ENCODE assay signal across 24 mouse cellular contexts in the genomic region with DNA sequence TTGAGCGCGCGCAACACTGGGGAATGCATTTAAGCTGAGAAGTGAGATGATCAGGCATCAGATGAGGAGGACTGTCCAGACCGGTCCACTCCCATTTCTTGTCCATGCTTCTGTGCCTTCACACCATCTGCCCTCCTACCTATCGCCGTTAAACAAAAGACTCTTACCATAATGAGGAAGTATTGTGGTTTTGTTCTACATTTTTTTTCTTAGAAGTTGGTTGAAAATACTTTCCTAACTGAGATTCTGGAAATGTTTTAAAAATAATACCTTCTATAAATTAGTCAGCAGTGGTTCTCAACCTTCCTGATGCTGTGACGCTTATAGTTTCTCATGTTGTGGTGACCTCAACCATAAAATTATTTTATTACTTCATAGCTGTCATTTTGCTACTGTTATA. TPM values are rescaled to one million over a fixed set of nuclear protein-coding genes. Genes with fewer than 3 reads are reported as not detected.
DNase-seq lines count a peak whose midpoint lies in the region; ATAC-seq lines count a peak whose summit lies in the region.
"Had no signal": no experiment of that assay in that cellular context is flagged by ENCODE, and none has a peak within 500 bp of the region (broad histone marks: within the 10 kb centered on the region; RNA-seq: fewer than 3 reads in every experiment).

No protein-coding gene starts in this region.

- H3K27me3 ChIP-seq in megakaryocyte, embryonic 14.5 days (replicated peaks) = no peaks in the 10 kb centered on the region
- H3K27me3 ChIP-seq: embryonic facial prominence, embryonic 12.5 days; embryonic facial prominence, embryonic 15.5 days; forebrain, embryonic 15.5 days; hindbrain, embryonic 13.5 days had no signal

- no peak for ATAC-seq in megakaryocyte, adult 5-6 weeks (ENCODE audit: poor library complexity, severe bottlenecking)
- peak; percentile 84 to 90 for ATAC-seq in hematopoietic stem cell, adult 5-6 weeks (replicated peaks in 1 of 2; ENCODE audit: insufficient read depth in 1 of 2, low FRiP score in 2 of 2, low TSS enrichment in 1 of 2, low read depth in 1 of 2, poor library complexity in 2 of 2, severe bottlenecking in 2 of 2)
- ATAC-seq: forebrain, embryonic 15.5 days; hindbrain, embryonic 16.5 days; inflammation-experienced regulatory T-cells, adult 6 months; intestine, embryonic 16.5 days had no signal

- intact Hi-C loops in gastrocnemius, postnatal 36 days (cut with DNase I) = no loop called here

- no peaks in the 10 kb centered on the region for H3K9me3 ChIP-seq in megakaryocyte, embryonic 14.5 days
- H3K9me3 ChIP-seq: embryonic facial prominence, embryonic 12.5 days; embryonic facial prominence, embryonic 15.5 days; forebrain, embryonic 15.5 days; hindbrain, embryonic 10.5 days; hindbrain, embryonic 13.5 days had no signal

- DNase-seq in MEL-GATA-1-ER (ENCODE audit: extremely low read depth, low read depth) = peak; percentile 84
- DNase-seq in layer of hippocampus, postnatal 25 days (ENCODE audit: extremely low spot score in 1 of 2, low spot score in 1 of 2) = no peak
- DNase-seq in adrenal gland, adult 2 months = no peak
- no peak for DNase-seq in lung, postnatal 14 days
- no peak for DNase-seq in gastrocnemius, postnatal 36 days
- DNase-seq: adrenal gland, postnatal 10 days; adrenal gland, postnatal 36 days; B cell, adult 2 months; cerebellum, adult 18-20 months; cerebellum, adult 9-10 months; cerebellum, postnatal 14 days; gastrocnemius, postnatal 25 days; heart, adult 11 months had no signal

- H3K4me3 ChIP-seq in megakaryocyte, embryonic 14.5 days (replicated peaks) = peak overlapping the region; percentile 29
- H3K4me3 ChIP-seq: embryonic facial prominence, embryonic 12.5 days; embryonic facial prominence, embryonic 15.5 days; forebrain, embryonic 15.5 days; hindbrain, embryonic 10.5 days; hindbrain, embryonic 13.5 days had no signal

- H3K36me3 ChIP-seq in megakaryocyte, embryonic 14.5 days (replicated peaks; ENCODE audit: low read length) = peaks cover 47% of the 10 kb centered on the region
- H3K36me3 ChIP-seq: embryonic facial prominence, embryonic 15.5 days; forebrain, embryonic 15.5 days had no signal

- H3K4me1 ChIP-seq in megakaryocyte, embryonic 14.5 days = peaks cover 24% of the 10 kb centered on the region
- H3K4me1 ChIP-seq: embryonic facial prominence, embryonic 12.5 days; embryonic facial prominence, embryonic 15.5 days; forebrain, embryonic 15.5 days; hindbrain, embryonic 10.5 days; hindbrain, embryonic 13.5 days had no signal

RNA-seq across cellular contexts. Expression of a gene that starts 11.5 kb away (rescaled TPM):
- 0.52 and 2.9 TPM in 2 replicates for polyA plus RNA-seq in megakaryocyte, embryonic 14.5 days (2012; ENCODE audit: insufficient read depth, low replicate concordance)
- 33.2 and 35.7 TPM in 2 replicates for total RNA-seq in megakaryocyte, adult 5-6 weeks (2015)
- total RNA-seq in megakaryocyte, adult 5-6 weeks (2017) = 44.4 and 45.2 TPM in 2 replicates
- 67.0 and 70.0 TPM in 2 replicates for total RNA-seq in hematopoietic stem cell, adult 5-6 weeks (2017)
- 10 to 100 TPM; 14.1 to 21.0 TPM for total RNA-seq in layer of hippocampus, postnatal 25 days (2021)
- total RNA-seq in adrenal gland, adult 2 months (2021) = 10 to 100 TPM; 11.3 to 11.4 TPM
- polyA plus RNA-seq in adrenal gland, adult 2 months (2012; rRNA removed) = 0.65 and 1.1 TPM in 2 replicates
- 1 to 10 TPM; 1.7 to 2.0 TPM for total RNA-seq in gastrocnemius, postnatal 36 days (2021)

RNA-seq across cellular contexts. Expression of a gene that starts 11.7 kb away (rescaled TPM):
- polyA plus RNA-seq in megakaryocyte, embryonic 14.5 days (2012; ENCODE audit: insufficient read depth, low replicate concordance) = 1.2 TPM in 1 of 2 replicates, not detected in the other
- total RNA-seq in megakaryocyte, adult 5-6 weeks (2015) = 18.5 and 25.4 TPM in 2 replicates
- 8.6 and 11.2 TPM in 2 replicates for total RNA-seq in megakaryocyte, adult 5-6 weeks (2017)
- 15.3 and 17.8 TPM in 2 replicates for total RNA-seq in hematopoietic stem cell, adult 5-6 weeks (2017)
- total RNA-seq in layer of hippocampus, postnatal 25 days (2021) = 1 to 10 TPM; 8.8 to 9.8 TPM
- 10 to 100 TPM in 1 of 2 experiments, 1 to 10 TPM in 1; 10.0 to 11.3 TPM for total RNA-seq in adrenal gland, adult 2 months (2021)
- 0.38 and 0.87 TPM in 2 replicates for polyA plus RNA-seq in adrenal gland, adult 2 months (2012; rRNA removed)
- 1 to 10 TPM; 2.9 to 3.1 TPM for total RNA-seq in gastrocnemius, postnatal 36 days (2021)

Comparison
In these comparisons a context has a peak if more than half of its experiments do, and no peak if none do; other contexts are left out.
1. RNA of a gene that starts 11.5 kb away (total RNA-seq): 67.0 to 70.0 TPM in hematopoietic stem cell, adult 5-6 weeks, 33.2 to 45.2 TPM in megakaryocyte, adult 5-6 weeks, 14.1 to 21.0 TPM in layer of hippocampus, postnatal 25 days and 11.3 to 11.4 TPM in adrenal gland, adult 2 months; 1.7 to 2.0 TPM in gastrocnemius, postnatal 36 days; every median in the first group is over 4 times any median in the second.